Mouse (Mus musculus): Measurements from ENCODE around the gene Trak1.

- TF ChIP-seq USF1 (IDR thresholded peaks at IDR 0.05; ENCODE audit: low read depth, low read length) (no peak), EP300 (IDR thresholded peaks at IDR 0.05; ENCODE audit: low read length) (no peak), E2F4 (IDR thresholded peaks at IDR 0.05; ENCODE audit: insufficient replicate concordance, low read depth, low read length) (no peak), MXI1 (IDR thresholded peaks at IDR 0.05; ENCODE audit: low read depth, low read length) (no peak), POLR2A (IDR thresholded peaks at IDR 0.05; ENCODE audit: low read depth, low read length) (no peak), MEF2A (IDR thresholded peaks at IDR 0.05; ENCODE audit: borderline replicate concordance, low read depth, low read length) (no peak), TBP (conservative IDR thresholded peaks at IDR 0.05; ENCODE audit: low read depth, low read length) (no peak)
Observed at GRCm38 (mm10) chr9:121299976-121300570, 2.8 kb downstream of the Trak1 start.
